Mouse (Mus musculus) forebrain, embryonic 12.5 days (tissue): ENCODE data around the gene Plvap. TPM values are rescaled to one million over a fixed set of nuclear protein-coding genes. Genes with fewer than 3 reads are reported as not detected.

Source experiments
- ATAC-seq: fragments of 200-750 bp; cut with Nextera tagmentation; 2 replicates; pipeline ENCODE4 v1.8.0; 2017; ENCODE audit warnings: moderate TSS enrichment; ENCODE audit not compliant: low FRiP score
- H3K27ac ChIP-seq: fragments of 300-500 bp; sonication (generic); 2 replicates; pipeline ENCODE4 v1.5.1; 2016; ENCODE audit warnings: mild to moderate bottlenecking
- H3K27me3 ChIP-seq: fragments of 300-500 bp; sonication (generic); 2 replicates; pipeline ENCODE4 v1.6.1; 2016; ENCODE audit warnings: mild to moderate bottlenecking
- H3K36me3 ChIP-seq: fragments of 300-500 bp; sonication (generic); replicated peaks from 2 replicates; pipeline ENCODE4 v1.6.1; 2016; ENCODE audit warnings: mild to moderate bottlenecking
- H3K4me1 ChIP-seq: fragments of 300-500 bp; sonication (generic); 2 replicates; pipeline ENCODE4 v1.6.1; 2016
- H3K4me2 ChIP-seq: fragments of 300-500 bp; sonication (generic); 2 replicates; pipeline ENCODE4 v1.6.1; 2016; ENCODE audit warnings: mild to moderate bottlenecking, moderate library complexity
- H3K4me3 ChIP-seq: fragments of 300-500 bp; sonication (generic); replicated peaks from 2 replicates; pipeline ENCODE4 v1.5.1; 2016; ENCODE audit warnings: mild to moderate bottlenecking
- H3K9ac ChIP-seq: fragments of 300-500 bp; sonication (generic); 2 replicates; pipeline ENCODE4 v1.6.1; 2016; ENCODE audit warnings: mild to moderate bottlenecking
- H3K9me3 ChIP-seq: fragments of 300-500 bp; sonication (generic); 2 replicates; pipeline ENCODE4 v1.6.1; 2016
- WGBS: fragments of 180-500 bp; shearing (Covaris S2); methylation state at CpG from one replicate; pipeline ENCODE4 v1.1.7; 2016; 5-methylcytosine and 5-hydroxymethylcytosine counted together
- polyA plus RNA-seq: library from polyadenylated mRNA; unstranded; fragments of >200 nt; fragmentation: Nextera tagmentation; extraction: Ambion mirVana; gene quantifications from 2 replicates; pipeline ENCODE4 v1.2.1, GENCODE M21; 2016

Plvap gene
- polyA plus RNA-seq, 1 experiment from 2014 or later, result 30.2 TPM

DNA sequence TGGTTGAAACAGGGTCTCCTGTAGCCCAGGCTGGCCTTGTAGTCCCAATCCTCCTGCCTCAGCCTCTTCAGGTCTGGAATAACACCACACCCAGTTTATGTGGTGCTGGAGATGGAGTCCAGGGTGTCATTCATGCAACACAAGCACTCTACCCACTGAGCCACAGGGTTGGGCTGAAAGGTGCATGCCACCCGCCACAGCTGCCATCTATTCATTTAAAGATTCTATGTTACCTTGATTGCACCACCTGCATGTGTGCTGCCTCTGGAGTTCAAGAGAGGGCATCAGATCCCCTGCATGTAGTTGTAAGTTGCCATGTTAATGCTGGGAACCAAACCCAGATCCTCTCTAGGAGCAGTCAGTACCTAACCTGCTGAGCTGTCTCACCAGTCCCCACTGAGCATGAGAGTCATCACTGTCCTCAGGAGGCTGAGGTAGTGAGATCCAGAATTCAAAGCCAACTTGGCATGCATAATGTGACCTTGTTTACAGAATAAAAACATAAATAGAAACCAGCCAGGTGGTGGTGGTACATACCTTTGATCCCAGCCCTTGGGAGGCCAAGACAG is 14.4 kb downstream of the Plvap start:
- H3K4me3 ChIP-seq, result no peak overlapping the region
- no peak for ATAC-seq
- peaks cover 11% of the 10 kb centered on the region for H3K4me1 ChIP-seq
- H3K27me3 ChIP-seq, result 0 out of 2 replicates have a peak, but pooled peaks cover 3% of the 10 kb centered on the region
- H3K4me2 ChIP-seq, result no peak overlapping the region
- no peaks in the 10 kb centered on the region for H3K9me3 ChIP-seq
- H3K27ac ChIP-seq, result no peak overlapping the region
- WGBS, result 86% methylated on average over 1 of the region's 1 CpGs
- no peak overlapping the region for H3K9ac ChIP-seq
- peaks cover 27% of the 10 kb centered on the region for H3K36me3 ChIP-seq

DNA sequence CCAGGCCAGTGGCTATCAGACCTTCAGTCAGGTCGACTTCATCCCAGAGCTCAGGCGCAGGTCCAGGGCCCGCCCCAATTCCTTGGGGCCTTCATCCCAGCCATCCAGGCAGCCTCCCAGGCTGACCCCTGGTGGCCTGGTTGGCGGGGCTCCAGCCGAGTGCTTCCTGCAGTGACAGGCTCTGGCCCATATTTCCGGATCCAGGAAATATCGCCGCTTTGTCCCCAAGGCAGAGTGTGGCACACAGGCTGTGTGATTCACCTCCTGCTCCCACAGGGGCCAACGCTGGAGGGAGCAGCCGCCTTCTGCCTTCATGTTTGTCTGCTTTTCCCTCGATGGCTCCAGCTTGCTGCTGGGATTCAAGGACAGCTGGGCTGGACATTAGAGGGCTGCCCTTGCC is 15.1 kb downstream of the Plvap start:
- Histone ChIP-seq H3K4me1 (peaks cover 11% of the 10 kb centered on the region), H3K27me3 (0 out of 2 replicates have a peak, but pooled peaks cover 3% of the 10 kb centered on the region), H3K36me3 (peaks cover 34% of the 10 kb centered on the region), H3K4me3 (no peak overlapping the region), H3K27ac (no peak overlapping the region), H3K4me2 (no peak overlapping the region), H3K9ac (peak overlapping the region; percentile 17; the same call in 1 of the 2 replicates), H3K9me3 (no peaks in the 10 kb centered on the region)
- no peak for ATAC-seq
- WGBS, result 62% methylated on average over 11 of the region's 11 CpGs

DNA sequence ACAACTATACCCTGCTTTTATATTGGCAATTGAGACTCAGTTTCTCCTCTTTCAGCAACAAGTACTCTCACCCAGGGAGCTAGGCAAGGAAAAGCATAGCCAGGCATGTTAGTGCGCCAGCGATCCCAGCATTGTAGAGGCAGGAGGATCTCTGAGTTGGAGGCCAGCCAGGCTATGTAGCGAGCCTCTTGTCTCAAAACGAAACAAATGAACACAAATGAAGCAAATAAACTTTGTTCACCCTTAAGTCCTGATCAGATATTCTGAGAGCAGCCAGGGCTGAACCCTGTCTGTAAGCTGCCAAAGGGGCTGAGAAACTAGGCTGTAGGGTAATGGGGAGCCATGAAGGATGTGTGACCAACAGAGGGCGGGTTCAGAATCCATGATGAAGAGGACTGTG is 15.7 kb downstream of the Plvap start:
- Histone ChIP-seq H3K4me1 (peaks cover 11% of the 10 kb centered on the region), H3K9ac (0 out of 2 replicates have a peak overlapping the region, but pooled peaks have one; percentile 17), H3K9me3 (no peaks in the 10 kb centered on the region), H3K27me3 (0 out of 2 replicates have a peak, but pooled peaks cover 3% of the 10 kb centered on the region), H3K36me3 (peaks cover 40% of the 10 kb centered on the region), H3K4me2 (no peak overlapping the region), H3K27ac (no peak overlapping the region), H3K4me3 (no peak overlapping the region)
- 92% methylated on average over 5 of the region's 5 CpGs for WGBS
- no peak for ATAC-seq

DNA sequence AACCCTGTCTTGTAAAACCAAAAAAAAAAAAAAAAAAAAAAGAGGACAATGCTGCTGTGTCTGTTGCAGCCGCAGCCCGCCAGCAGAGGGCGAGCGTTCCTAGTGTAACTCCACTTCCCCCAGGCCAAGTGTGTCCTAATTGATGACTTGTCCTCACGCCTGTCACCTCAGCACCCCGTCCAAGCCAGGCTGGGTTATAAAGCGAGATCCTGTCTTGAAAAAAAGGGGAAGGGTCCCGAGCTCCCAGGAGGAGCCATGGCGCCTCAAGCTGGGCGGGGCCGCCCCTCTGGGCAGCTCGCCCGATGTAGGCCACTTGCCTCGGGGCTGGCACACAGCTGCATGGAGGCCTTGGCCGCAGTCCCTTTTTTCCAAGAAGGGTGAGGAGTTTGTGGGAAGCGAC is 16.5 kb downstream of the Plvap start:
- no peak overlapping the region for H3K9ac ChIP-seq
- no peak overlapping the region for H3K4me2 ChIP-seq
- no peaks in the 10 kb centered on the region for H3K9me3 ChIP-seq
- no peak overlapping the region for H3K27ac ChIP-seq
- peak; percentile 63 for ATAC-seq
- H3K27me3 ChIP-seq, result 0 out of 2 replicates have a peak, but pooled peaks cover 3% of the 10 kb centered on the region
- H3K4me1 ChIP-seq, result peaks cover 14% of the 10 kb centered on the region
- H3K4me3 ChIP-seq, result no peak overlapping the region
- 34% methylated on average over 16 of the region's 16 CpGs for WGBS
- peaks cover 45% of the 10 kb centered on the region for H3K36me3 ChIP-seq

DNA sequence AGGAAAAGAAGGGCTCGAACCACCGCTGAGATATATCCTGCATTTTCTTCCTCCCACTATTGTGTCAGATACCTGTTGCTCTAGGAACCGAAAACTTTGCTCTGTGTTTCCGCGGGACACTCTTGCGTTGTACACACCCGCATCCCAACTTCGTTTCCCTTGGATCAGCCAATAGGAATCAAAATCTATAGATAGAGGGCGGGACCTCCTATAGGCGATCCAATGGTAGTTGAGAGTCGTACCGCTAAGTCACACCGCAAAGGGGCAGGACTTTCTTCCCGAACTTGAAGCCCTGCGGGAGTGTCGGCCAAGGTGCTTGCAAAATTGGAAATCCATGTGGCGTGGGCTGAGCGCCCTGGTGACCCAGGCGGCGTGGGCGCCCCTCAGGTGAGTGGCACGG is 23.1 kb downstream of the Plvap start:
- Histone ChIP-seq H3K4me2 (peak overlapping the region; percentile 100), H3K36me3 (peaks cover 44% of the 10 kb centered on the region), H3K4me1 (peaks cover 48% of the 10 kb centered on the region), H3K4me3 (peak overlapping the region; percentile 65), H3K27me3 (no peaks in the 10 kb centered on the region), H3K27ac (peak overlapping the region; percentile 88), H3K9ac (peak overlapping the region; percentile 80), H3K9me3 (no peaks in the 10 kb centered on the region)
- WGBS, result under 1% methylated on average over 22 of the region's 22 CpGs
- peak; percentile 88 for ATAC-seq

DNA sequence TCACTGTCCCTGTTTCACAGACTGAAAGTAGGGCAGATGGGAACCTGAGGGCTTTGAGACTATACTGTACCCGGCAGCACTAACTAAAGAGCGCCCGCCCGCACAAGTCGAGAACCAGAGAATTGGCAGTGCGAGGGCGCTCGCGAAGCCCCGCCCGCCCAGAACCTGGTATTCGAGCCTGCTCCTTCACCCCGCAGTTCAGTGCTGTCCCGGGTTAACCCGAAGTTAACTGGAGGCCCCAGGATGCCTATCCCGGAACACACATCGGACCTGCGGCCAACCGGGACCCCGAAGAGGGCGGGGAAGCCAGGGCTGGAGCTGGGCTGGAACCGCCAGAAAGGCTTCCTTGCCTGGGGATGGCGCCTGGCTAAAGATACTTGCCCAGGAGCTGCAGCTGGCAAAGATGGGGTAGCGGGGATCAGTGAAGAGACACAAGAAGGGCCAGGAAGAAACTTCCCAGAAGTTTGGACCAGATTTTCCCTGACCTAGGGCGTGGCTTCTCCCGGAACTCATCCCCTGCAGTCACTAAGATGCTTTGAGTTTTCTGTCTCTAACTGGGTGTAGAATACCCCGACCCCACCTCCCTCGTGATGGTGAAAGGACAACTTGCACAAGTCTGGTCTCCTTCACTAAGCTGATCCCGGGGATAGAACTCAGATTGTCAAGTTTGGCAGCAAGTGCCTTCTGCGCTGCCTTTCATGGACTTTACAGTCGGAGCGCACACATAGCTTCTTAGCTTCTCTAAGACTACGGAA is 23.7 kb downstream of the Plvap start, which contains the start of gene Gtpbp3:
Gtpbp3 (plus strand) TSS at position 413 of the 755 bp plus-strand sequence.
- Histone ChIP-seq H3K4me2 (peak within 1 kb of the TSS; percentile 100), H3K4me1 (peaks cover 51% of the 10 kb centered on the region), H3K4me3 (peak within 1 kb of the TSS; percentile 65), H3K9me3 (no peaks in the 10 kb centered on the region), H3K9ac (peak within 1 kb of the TSS; percentile 80), H3K27me3 (no peaks in the 10 kb centered on the region), H3K36me3 (peaks cover 46% of the 10 kb centered on the region), H3K27ac (peak within 1 kb of the TSS; percentile 88)
- WGBS, result under 1% methylated on average over 33 of the region's 33 CpGs
- ATAC-seq, result peak; percentile 33

DNA sequence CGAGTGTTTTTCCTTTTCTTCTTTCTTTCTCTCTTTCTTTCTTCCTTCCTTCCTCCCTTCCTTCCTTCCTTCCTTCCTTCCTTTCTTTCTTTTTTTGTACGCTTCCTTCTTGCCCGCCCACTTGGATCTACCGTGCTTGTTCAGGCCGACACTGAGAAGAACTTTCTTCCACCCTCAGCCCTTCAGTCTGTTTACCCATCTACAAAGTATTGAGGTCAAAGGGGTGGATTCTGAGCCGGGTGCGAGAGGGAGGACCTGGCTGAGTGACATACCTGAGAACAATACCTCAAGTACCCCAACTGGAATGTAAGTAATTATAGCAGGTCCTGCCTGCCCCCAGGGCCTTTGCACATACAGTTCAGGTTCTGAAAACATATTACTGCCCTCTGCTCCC is 25.4 kb downstream of the Plvap start:
- peak overlapping the region; percentile 88 for H3K27ac ChIP-seq
- no peaks in the 10 kb centered on the region; the same call in 1 of the 2 replicates for H3K27me3 ChIP-seq
- H3K36me3 ChIP-seq, result peaks cover 45% of the 10 kb centered on the region
- peak overlapping the region; percentile 99 for H3K9ac ChIP-seq
- H3K4me3 ChIP-seq, result peak overlapping the region; percentile 92
- peak overlapping the region; percentile 75 for H3K4me2 ChIP-seq
- 13% methylated on average over 7 of the region's 7 CpGs for WGBS
- no peak for ATAC-seq
- H3K9me3 ChIP-seq, result no peaks in the 10 kb centered on the region
- H3K4me1 ChIP-seq, result peaks cover 56% of the 10 kb centered on the region

DNA sequence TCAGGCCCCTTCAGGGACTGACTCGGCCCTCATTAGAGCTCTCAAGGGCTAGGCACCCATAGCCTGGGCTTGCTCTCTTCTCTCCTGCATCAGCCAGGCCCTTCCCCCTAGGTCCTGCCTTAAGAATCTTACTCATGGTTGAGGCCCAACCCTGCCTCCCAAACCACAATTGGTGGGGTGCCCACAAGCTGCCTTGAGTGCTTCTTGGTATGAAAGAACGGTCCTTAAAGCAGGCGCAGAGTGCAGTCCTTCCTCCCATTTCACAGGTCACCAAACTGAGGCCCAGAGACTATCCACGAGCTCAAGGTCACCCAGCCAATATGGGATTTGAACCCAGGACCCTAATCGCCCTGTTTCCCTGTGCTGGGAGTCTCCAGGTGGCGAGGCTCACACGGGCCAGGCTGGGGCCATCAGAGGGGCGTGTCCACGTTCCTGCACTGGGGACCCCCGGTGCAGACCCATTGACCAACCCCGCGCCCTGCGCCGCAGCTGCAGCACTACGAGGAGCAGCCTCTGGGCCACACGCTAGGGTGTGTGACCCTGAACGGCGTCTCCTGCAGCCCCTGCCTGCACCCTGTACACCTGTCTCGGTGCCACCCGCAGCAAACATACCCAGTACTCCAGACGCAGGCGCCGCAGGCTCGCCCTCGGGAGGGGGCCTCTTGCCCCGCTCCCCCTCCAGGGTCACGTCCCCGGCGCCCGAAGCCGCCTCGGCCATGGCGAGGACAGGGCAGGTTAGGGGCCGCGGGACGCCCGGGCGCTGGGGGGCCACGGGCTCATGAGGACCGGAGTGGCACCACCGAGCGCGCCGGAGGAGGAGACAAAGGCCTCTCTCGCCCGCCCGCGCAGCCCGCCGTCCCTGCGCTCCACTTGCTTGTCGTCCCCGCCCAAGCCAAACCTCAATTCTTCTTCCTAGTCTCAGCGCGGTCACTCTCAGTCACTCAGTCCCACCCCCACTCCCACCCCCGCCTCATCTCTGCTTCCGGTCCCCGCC is 26.1 kb downstream of the Plvap start, which contains the start of gene Ano8:
Ano8 (minus strand) TSS at position 822 of the 994 bp plus-strand sequence.
- Histone ChIP-seq H3K4me3 (peak within 1 kb of the TSS; percentile 92), H3K9ac (peak within 1 kb of the TSS; percentile 99), H3K27ac (peak within 1 kb of the TSS; percentile 88), H3K9me3 (no peaks in the 10 kb centered on the region), H3K36me3 (peaks cover 45% of the 10 kb centered on the region), H3K4me2 (peak within 1 kb of the TSS; percentile 75), H3K4me1 (peaks cover 57% of the 10 kb centered on the region), H3K27me3 (no peaks in the 10 kb centered on the region; the same call in 1 of the 2 replicates)
- 5% methylated on average over 57 of the region's 58 CpGs for WGBS
- ATAC-seq, result peak; percentile 70

DNA sequence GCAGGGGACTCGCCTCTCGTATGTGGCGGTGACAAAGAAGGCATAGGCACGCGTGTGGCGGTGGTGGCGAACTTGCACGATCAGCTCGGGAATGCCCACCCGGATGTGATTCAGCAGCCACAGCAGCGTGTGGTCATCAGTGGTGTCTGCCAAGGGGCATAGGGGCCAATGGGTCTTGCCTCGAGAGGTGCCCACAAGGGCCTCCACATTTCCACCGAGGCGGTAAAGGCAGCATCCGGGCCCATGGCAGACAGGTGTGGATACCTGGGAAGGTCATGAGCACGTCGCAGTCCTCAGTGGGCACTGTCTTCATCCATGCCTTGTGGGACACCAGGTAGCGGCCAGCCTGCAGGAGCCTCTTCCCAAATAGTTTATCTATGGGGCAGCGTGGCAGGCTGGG is 26.8 kb downstream of the Plvap start:
- H3K4me2 ChIP-seq, result peak overlapping the region; percentile 75
- WGBS, result 91% methylated on average over 19 of the region's 19 CpGs
- peaks cover 51% of the 10 kb centered on the region for H3K4me1 ChIP-seq
- H3K4me3 ChIP-seq, result peak overlapping the region; percentile 92
- H3K27me3 ChIP-seq, result no peaks in the 10 kb centered on the region; the same call in 1 of the 2 replicates
- H3K9ac ChIP-seq, result peak overlapping the region; percentile 99
- H3K9me3 ChIP-seq, result no peaks in the 10 kb centered on the region
- peaks cover 52% of the 10 kb centered on the region for H3K36me3 ChIP-seq
- H3K27ac ChIP-seq, result no peak overlapping the region
- no peak for ATAC-seq

DNA sequence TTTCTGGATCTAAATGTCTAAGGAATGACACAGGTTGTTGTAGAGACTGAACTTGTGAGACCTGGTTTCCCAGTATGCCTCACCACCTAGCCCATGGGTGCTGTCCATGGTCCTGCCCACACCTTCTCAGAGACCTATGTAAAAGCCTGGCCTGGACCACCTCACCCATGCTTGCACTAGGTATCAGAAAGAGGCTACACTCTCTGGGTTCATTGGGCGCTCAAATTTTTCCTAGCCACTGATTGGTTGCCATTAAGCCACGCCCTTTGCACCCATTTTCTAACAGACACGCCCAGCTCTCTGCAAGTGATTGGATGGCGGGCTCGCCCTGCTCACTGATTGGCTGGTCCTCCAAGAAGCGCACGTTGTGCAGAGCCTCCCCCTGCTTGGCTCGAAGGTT is 27.6 kb downstream of the Plvap start:
- Histone ChIP-seq H3K9ac (no peak overlapping the region), H3K27me3 (no peaks in the 10 kb centered on the region; the same call in 1 of the 2 replicates), H3K9me3 (no peaks in the 10 kb centered on the region), H3K36me3 (peaks cover 59% of the 10 kb centered on the region), H3K4me3 (no peak overlapping the region; the same call in 1 of the 2 replicates), H3K4me2 (no peak overlapping the region), H3K27ac (no peak overlapping the region), H3K4me1 (peaks cover 43% of the 10 kb centered on the region)
- ATAC-seq, result no peak
- WGBS, result 52% methylated on average over 8 of the region's 8 CpGs

DNA sequence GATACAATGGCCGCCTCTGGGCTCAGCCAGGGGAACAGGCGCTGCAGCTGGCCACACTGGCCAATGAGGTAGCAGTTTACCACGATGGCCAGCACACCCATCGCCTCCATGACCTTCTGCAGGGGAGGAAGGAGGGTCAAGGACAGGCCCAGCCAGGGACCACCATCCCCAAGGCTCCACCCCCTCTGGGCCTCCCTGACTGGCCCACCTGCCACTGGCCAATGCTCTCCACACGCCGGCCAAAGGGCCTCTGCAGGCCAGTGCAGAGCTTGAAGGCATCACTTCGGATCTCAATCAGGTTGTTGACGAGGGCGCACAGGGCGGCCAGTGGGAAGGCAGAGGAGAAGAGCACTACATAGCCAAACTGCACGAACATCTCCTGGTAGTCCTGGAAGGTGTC is 32.6 kb downstream of the Plvap start:
- no peaks in the 10 kb centered on the region; the same call in 1 of the 2 replicates for H3K27me3 ChIP-seq
- no peak overlapping the region for H3K4me3 ChIP-seq
- no peak for ATAC-seq
- no peak overlapping the region for H3K4me2 ChIP-seq
- no peaks in the 10 kb centered on the region for H3K9me3 ChIP-seq
- peaks cover 32% of the 10 kb centered on the region for H3K4me1 ChIP-seq
- 91% methylated on average over 11 of the region's 11 CpGs for WGBS
- peaks cover 76% of the 10 kb centered on the region for H3K36me3 ChIP-seq
- H3K9ac ChIP-seq, result 0 out of 2 replicates have a peak overlapping the region, but pooled peaks have one; percentile 40
- H3K27ac ChIP-seq, result no peak overlapping the region
